Mouse (Mus musculus): ENCODE measurements at regions not wholly inside any gene's neighbourhood (a gene's known extent, or its start where the extent isn't known, plus 50 kb on each side); places are given as distances from the start of the nearest gene placed in this dataset.

DNA sequence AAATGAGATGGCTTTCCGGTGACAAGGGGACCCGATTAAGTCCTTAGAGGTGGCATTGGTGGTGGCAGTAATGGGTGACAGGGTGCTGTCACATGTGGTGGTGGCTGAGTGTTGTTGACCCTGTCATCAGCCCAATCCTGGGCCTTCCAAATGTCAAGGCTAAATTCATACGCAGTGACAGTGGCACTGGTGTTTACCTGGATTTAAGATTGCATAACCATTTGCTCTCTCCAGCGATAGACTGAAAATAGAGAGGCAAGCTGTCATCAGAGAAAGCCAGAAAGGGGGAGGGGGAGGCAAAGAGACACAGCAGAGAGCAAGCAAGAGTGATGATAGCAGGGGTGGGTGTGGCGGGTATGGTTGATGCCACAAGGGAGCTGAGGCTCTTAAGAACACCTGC is 215.1 kb downstream of the Suds3 start:
- no peak for DNase-seq

- DNase-seq = no peak
These were observed 218.5 kb downstream of the Suds3 start for GRCm38 (mm10) chr5:116897391-116897790.

DNA sequence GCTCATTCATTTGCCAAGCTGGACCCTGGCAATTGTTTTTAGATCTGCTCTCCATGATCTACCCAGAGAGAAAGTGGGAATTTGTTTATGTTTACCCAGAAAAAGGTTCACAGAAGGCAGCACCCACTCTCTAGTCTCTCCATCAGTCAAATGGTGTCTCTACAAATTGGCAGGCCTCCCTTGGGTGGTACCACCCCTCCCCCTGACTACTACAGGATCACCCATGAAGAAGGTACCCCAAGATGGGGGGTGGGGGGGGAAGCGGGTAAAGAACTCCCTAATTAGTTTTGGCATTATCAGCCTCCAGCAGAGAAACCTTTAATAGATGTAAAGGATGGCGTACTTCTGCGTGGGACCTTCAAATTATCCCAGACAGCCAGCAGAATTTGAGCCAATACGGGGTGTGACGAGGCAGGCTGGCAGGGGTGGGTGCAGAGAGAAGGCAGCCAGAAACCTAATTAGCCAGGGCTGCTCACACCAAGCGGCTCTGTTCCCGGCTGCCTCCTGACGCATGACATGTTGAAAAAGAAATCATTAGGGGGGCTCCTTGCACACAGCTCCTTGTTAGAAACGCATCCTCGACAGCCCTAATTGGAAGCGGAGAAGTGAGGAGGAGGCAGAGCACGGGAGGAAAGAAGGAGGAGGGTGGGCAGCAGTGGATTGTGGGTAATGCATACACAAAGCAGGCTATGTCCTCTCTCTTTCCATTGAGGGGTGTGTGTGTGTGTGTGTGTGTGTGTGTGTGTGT is 220.7 kb downstream of the Suds3 start:
- peak; percentile 32 to 51 for DNase-seq

- DNase-seq = peak in 1 of 2 experiments; percentile 19
These were observed 221.3 kb downstream of the Suds3 start for GRCm38 (mm10) chr5:116894575-116894974.

- DNase-seq = no peak
These were observed 223.0 kb downstream of the Suds3 start for GRCm38 (mm10) chr5:116892877-116893276.

DNA sequence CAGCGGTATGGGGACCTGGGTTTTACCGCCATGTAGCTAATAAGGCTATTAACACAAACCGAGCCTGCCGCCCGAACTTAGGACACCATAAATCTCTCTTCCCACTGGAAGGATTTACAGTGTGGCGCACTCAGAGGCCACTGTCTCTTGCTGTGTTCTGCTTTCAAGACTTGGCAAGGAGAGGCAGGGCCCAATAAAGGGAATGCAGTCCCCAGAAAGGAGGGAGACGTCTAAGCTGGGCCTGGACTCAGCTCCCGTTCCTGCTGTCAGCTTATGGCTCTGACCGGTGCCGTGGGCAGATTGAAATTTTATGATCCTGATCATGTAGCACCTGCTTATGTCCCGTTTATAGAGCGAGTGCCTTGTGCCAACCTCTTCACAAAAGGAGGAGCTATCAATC is 226.7 kb downstream of the Suds3 start:
- no peak for DNase-seq

GRCm38 (mm10) chr5:116886181-116887136 is 229.5 kb downstream of the Suds3 start:
- DNase-seq = peak; percentile 56 to 68

- DNase-seq = no peak
These were observed 236.2 kb downstream of the Suds3 start for GRCm38 (mm10) chr5:116879761-116880160.

GRCm38 (mm10) chr5:116874941-116875340 is 241.0 kb downstream of the Suds3 start:
- no peak for DNase-seq

DNA sequence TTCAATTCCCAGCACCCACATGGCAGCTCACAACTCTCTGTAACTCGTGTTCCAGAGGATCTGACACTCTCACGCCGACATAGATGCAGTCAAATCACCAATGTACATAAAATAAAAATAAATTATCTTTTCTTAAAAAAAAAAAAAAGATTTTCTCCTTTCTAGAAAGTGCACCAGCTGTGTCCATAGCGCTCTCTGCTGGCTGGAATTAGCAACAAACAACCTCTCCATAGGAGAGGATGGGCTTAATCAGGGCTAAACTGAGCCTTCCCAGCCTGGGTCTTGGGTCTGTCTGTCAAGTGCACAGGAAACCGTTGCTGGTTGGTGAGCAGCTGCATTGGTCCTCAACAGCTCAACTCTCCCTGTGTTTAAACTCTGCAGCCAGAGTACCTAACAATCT is 247.8 kb downstream of the Suds3 start:
- peak in 1 of 2 experiments; percentile 13 for DNase-seq

DNA sequence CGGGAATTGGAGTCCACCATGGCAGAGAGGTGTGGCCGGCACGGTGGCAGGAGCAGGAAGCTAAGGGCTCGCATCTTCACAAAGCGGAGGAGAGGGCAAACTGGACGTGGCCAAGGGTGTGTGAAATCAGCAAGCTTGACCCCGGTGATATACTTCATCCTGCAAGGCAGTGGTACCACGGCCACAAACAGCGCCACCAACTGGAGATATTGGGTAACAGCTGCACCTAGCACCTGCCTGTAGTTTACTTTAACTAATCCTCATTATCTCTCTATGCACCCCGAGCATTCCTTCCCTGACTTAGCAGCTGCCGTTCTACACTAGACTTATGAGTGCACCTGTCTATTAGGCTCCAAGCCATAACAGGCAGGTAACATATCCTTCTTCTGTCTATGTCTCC is 251.6 kb downstream of the Suds3 start:
- DNase-seq = no peak

- no peak for DNase-seq
These were observed 261.1 kb upstream of the Srrm4 start for GRCm38 (mm10) chr5:116852691-116853090.

GRCm38 (mm10) chr5:116831874-116832273 is 240.3 kb upstream of the Srrm4 start:
- DNase-seq = no peak

DNA sequence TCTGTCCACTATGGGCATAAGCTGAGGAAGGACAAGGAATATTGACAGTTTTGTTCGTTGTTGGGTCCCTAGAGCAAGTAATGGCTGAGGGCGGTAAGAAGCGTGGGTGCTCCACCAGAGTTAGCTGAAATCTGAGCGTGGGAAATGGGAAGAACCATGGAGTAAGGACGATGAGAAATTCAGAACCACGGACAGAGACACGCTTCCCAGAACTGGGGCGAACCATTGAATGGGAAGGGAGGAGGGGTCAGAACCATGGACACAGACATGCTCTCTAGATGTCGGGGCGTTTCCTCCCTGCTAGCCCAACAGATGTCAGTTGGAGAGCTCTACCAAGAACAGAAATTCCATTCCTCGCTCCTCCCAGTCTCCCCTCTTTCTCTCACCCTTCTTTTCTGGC is 238.2 kb upstream of the Srrm4 start:
- no peak for DNase-seq

DNA sequence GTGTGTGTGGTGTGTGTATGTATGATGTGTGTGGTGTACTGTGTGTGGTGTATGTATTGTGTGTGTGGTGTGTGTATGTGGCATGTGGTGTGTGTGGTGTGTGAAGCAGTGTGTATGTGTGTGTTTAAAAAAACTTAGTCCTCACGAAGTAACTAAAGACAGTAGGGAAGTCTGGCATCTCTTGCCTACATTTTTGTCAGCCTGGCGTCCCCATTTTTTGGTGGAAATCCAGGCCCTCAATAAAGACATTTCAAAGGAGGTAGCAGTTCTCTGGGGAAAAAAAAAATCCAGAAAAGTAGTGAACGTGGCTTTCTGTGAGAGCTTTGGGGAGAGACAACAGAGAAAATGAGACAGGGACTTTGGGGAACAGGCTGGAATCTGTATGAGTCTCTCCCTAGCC is 231.6 kb upstream of the Srrm4 start:
- DNase-seq = no peak

DNA sequence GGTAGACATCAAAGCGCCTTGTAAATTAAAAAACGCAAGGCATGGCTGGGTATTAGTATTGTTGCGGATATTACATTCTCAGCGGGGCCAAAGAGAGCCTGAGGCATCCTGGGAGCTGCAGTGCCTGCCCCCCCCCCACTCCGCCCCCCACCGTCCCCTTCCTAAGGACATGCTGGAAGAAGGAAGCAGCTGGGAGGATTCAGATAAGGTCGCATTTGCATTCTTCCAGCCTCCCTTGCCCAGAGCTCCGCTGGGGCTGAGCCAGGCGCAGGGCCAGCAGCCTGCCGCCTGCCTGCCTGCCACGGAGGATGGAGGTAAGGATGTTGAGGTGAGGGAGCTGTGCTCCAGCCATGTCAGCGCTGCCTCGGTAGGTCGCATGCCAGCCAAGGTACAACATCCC is 230.5 kb upstream of the Srrm4 start:
- peak; percentile 63 to 70 for DNase-seq

DNA sequence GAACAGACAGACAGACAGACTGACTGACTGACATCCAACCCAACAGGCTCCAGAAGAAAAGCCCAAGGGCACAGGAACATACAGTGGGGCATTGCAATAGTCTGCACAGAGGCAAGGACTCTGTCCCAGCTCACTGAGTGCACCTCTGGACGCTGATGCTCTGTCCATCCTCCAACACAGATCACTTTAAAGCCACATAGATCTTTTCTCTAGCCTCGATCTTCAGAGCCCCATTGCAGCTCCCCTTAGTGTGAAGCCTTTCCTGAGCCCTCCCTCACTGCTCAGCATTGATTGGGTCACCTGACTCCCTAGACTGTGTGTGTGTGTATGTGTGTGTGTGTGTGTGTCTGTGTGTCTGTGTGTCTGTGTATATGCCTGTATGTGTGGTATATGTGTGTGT is 218.2 kb upstream of the Srrm4 start:
- no peak for DNase-seq

- peak; percentile 12 to 14 for DNase-seq
These were observed 217.6 kb upstream of the Srrm4 start for GRCm38 (mm10) chr5:116809001-116809759.

DNA sequence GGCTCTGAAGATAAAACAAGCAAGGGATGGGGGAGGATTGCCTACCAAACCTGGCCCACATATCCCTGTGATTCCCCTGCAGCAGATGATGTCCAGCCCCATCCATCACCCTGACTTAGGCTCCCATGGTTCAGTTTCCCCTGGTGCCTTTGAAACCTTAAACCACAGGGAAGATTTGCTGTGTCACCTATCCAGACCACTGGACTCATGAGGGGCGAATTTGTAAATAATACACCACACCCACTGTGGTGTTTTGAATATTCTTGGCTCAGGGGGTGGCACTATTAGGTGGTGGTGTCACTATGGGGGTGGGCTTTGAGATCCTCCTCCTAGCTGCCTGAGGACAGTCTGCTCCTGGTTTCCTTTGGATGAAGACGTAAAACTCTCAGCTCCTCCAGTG is 205.8 kb upstream of the Srrm4 start:
- no peak for DNase-seq

DNA sequence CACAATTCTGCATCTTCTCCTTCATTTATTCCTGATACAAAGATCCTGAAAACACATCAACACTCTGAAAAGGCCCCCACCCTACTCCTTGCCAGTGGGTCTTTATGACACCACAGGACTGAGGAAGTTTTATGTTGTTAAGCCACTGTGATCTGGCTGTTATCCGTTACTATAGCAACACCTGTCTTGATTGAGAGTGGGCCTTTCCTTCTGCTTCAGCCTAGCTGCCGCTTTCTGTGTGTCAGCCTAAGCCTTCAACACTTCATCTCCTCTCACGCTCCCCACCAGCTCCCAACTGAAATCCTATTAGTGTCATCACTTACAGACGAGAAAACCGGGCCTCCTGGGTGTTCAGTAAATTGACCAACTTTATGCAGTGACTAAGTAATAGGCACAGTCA is 203.6 kb upstream of the Srrm4 start:
- DNase-seq = no peak

DNA sequence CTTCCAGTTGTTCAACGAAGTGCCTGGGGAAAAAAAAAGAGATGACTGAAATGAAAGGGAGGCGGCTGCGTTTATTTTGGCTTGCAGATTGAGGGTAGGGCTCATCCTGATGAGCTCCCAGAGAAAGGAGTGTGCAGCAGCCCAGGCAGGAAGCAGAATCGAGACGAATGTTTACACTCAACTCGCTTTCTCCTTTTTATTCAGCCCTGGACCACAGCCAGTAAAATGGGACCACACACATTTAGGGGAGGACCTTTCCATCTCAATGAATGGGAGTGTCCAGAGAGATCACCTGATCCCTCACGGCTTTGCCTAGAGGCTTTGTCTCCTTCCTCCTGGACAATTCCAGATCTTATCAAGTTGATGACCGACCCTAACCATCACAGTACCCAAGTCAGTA is 198.8 kb upstream of the Srrm4 start:
- DNase-seq = no peak

DNA sequence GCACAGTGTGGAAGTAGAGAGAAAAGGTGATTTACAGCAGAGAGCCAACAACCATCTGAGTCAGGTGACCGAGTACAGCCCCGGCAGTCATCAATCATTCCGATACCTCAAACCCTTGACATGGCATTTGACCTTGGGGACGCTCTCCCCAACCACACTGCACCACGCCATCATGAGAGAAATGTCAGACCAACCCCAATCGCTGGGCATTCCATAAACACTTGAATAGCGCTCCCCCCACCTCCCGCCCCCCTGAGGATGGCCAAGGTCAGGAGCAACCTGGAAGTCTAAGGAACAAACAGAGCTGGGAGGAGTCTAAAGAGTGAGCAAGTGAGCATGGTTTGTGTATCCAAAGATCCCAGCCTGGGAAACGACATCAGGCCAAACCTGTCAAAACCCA is 198.2 kb upstream of the Srrm4 start:
- no peak for DNase-seq

GRCm38 (mm10) chr5:116776450-116776849 is 184.8 kb upstream of the Srrm4 start:
- DNase-seq = no peak
